Mouse (Mus musculus) thymus, adult 2 months (tissue): Measurements from ENCODE around the gene Il2rg. TPM values are rescaled to one million over a fixed set of nuclear protein-coding genes. Genes with fewer than 3 reads are reported as not detected.
A peak's percentile ranks its signal among the peaks of the same experiment; 100 is the strongest.

Experiments used
- DNase-seq: peaks from one replicate; pipeline ENCODE4 v3.0.0; 2021
- H3K27ac ChIP-seq: fragments of 200-500 bp; 2 replicates; pipeline ENCODE4 v1.5.1; 2012; ENCODE audit warnings: low read length, control low read depth; ENCODE audit not compliant: control insufficient read depth, insufficient read depth
- H3K27me3 ChIP-seq: fragments of 200-500 bp; 2 replicates; pipeline ENCODE4 v1.6.1; 2012; ENCODE audit warnings: mild to moderate bottlenecking, low read length, moderate library complexity, mixed read lengths; ENCODE audit not compliant: control insufficient read depth, insufficient read depth
- H3K36me3 ChIP-seq: fragments of 200-500 bp; 2 replicates; pipeline ENCODE4 v1.6.1; 2012; ENCODE audit warnings: mild to moderate bottlenecking, low read length, moderate library complexity; ENCODE audit not compliant: control insufficient read depth, insufficient read depth
- H3K4me1 ChIP-seq: fragments of 200-500 bp; replicated peaks from 2 replicates; pipeline ENCODE4 v1.6.1; 2012; ENCODE audit warnings: low read length; ENCODE audit not compliant: control insufficient read depth, insufficient read depth
- H3K4me3 ChIP-seq: fragments of 200-500 bp; 2 replicates; pipeline ENCODE4 v1.5.1; 2012; ENCODE audit warnings: mild to moderate bottlenecking, low read length, control low read depth, moderate library complexity; ENCODE audit not compliant: control insufficient read depth, insufficient read depth
- CTCF ChIP-seq: fragments of 200-500 bp; IDR thresholded peaks from 2 replicates; pipeline ENCODE4 v1.5.1; 2012; ENCODE audit warnings: mild to moderate bottlenecking, control low read depth, low read length, moderate library complexity, borderline replicate concordance; ENCODE audit not compliant: control insufficient read depth, poor library complexity, insufficient read depth; ENCODE audit errors: extremely low read depth
- POLR2A ChIP-seq: fragments of 200-500 bp; IDR thresholded peaks from 2 replicates; pipeline ENCODE4 v1.6.1; 2012; ENCODE audit warnings: mild to moderate bottlenecking, low read length, control low read depth, moderate library complexity; ENCODE audit not compliant: control insufficient read depth, poor library complexity, insufficient read depth; ENCODE audit errors: extremely low read depth
- WGBS: fragments of 180-500 bp; shearing (Covaris S2); methylation state at CpG from one replicate; pipeline ENCODE4 v1.1.7; 2018; 5-methylcytosine and 5-hydroxymethylcytosine counted together
- polyA plus RNA-seq: library from polyadenylated mRNA; depleted of rRNA; stranded (reverse); fragments of >200 nt; gene quantifications from 2 replicates; pipeline ENCODE4 v1.2.3, GENCODE M21; 2012; rRNA removed

The Il2rg gene
- polyA plus RNA-seq, result 364 and 430 TPM in 2 replicates

GRCm38 (mm10) chrX:101268025-101268754, at the start of gene Il2rg:
Il2rg (minus strand) TSS chrX:101268255.
- WGBS, result 8% methylated on average over 5 of the region's 5 CpGs
- Histone ChIP-seq H3K4me3 (peak within 1 kb of the TSS; percentile 94), H3K36me3 (peaks cover 29% of the 10 kb centered on the region), H3K4me1 (peaks cover 23% of the 10 kb centered on the region), H3K27me3 (no peaks in the 10 kb centered on the region), H3K27ac (peak within 1 kb of the TSS; percentile 100)
- DNase-seq, result peak; percentile 66
- TF ChIP-seq POLR2A (0 out of 2 replicates have a peak, but pooled peaks have one; percentile 16), CTCF (no peak)

- no peak overlapping the region for H3K27ac ChIP-seq
- peaks cover 8% of the 10 kb centered on the region for H3K4me1 ChIP-seq
- 21% methylated on average over 6 of the region's 6 CpGs for WGBS
- no peaks in the 10 kb centered on the region for H3K36me3 ChIP-seq
- TF ChIP-seq POLR2A, result no peak
- no peak for TF ChIP-seq CTCF
- no peak for DNase-seq
- no peak overlapping the region for H3K4me3 ChIP-seq
- H3K27me3 ChIP-seq, result no peaks in the 10 kb centered on the region
Measured at GRCm38 (mm10) chrX:101313625-101314359, 45.7 kb upstream of the Il2rg start.

GRCm38 (mm10) chrX:101309299-101309698, 41.2 kb upstream of the Il2rg start:
- H3K27me3 ChIP-seq, result no peaks in the 10 kb centered on the region
- H3K4me1 ChIP-seq, result no peaks in the 10 kb centered on the region
- DNase-seq, result no peak
- H3K36me3 ChIP-seq, result no peaks in the 10 kb centered on the region
- no peak for TF ChIP-seq CTCF
- TF ChIP-seq POLR2A, result no peak
- H3K27ac ChIP-seq, result no peak overlapping the region
- no peak overlapping the region for H3K4me3 ChIP-seq
- 99% methylated on average over 5 of the region's 5 CpGs for WGBS

- H3K4me3 ChIP-seq, result no peak overlapping the region
- no peak for DNase-seq
- H3K27ac ChIP-seq, result no peak overlapping the region
- no peaks in the 10 kb centered on the region for H3K36me3 ChIP-seq
- 90% methylated on average over 2 of the region's 2 CpGs for WGBS
- H3K27me3 ChIP-seq, result no peaks in the 10 kb centered on the region
- H3K4me1 ChIP-seq, result no peaks in the 10 kb centered on the region
- no peak for TF ChIP-seq POLR2A
- TF ChIP-seq CTCF, result no peak
Measured at GRCm38 (mm10) chrX:101304646-101305045, 36.6 kb upstream of the Il2rg start.

DNA sequence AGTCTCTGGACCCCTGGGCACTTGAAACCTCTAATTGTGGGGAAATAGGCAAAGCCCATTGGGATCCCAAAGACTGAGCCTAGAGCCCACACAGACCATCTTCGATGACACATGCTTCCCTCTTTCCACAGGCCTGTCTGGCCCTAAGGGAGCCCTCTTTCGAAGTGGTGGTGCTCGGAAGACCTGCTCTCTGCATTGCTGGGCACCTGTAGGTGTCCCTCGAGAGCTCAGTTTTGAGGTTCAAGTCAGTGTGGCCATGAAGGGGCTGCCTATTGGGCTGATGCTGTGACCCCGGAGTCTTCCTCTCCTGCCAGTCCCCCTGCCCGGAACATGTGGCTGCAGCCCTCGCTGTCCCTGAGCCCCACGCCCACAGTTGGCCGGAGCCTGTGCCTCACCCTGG, 33.6 kb upstream of the Il2rg start:
- H3K4me1 ChIP-seq, result no peaks in the 10 kb centered on the region
- no peaks in the 10 kb centered on the region for H3K27me3 ChIP-seq
- H3K27ac ChIP-seq, result no peak overlapping the region
- no peak for DNase-seq
- no peak overlapping the region for H3K4me3 ChIP-seq
- H3K36me3 ChIP-seq, result no peaks in the 10 kb centered on the region; the same call in 1 of the 2 replicates
- 91% methylated on average over 9 of the region's 9 CpGs for WGBS
- TF ChIP-seq CTCF (no peak), POLR2A (no peak)

- Histone ChIP-seq H3K4me3 (no peak overlapping the region), H3K4me1 (no peaks in the 10 kb centered on the region), H3K27ac (no peak overlapping the region), H3K36me3 (no peaks in the 10 kb centered on the region; the same call in 1 of the 2 replicates), H3K27me3 (no peaks in the 10 kb centered on the region)
- TF ChIP-seq POLR2A, result no peak
- TF ChIP-seq CTCF, result no peak
- WGBS, result 70% methylated on average over 13 of the region's 13 CpGs
- no peak for DNase-seq
Measured at GRCm38 (mm10) chrX:101300427-101301030, 32.5 kb upstream of the Il2rg start.
